Mouse (Mus musculus) bone marrow, adult 2 months (tissue): ENCODE measurements around the gene Odf3l1.

Experiments
- CTCF ChIP-seq: fragments of 200-500 bp; IDR thresholded peaks from 2 replicates; pipeline ENCODE4 v1.5.1; 2011; ENCODE audit warnings: low read length, control low read depth; ENCODE audit not compliant: control insufficient read depth, insufficient read depth
- POLR2A ChIP-seq: fragments of 200-500 bp; IDR thresholded peaks from 2 replicates; pipeline ENCODE4 v1.6.1; 2011; ENCODE audit warnings: low read depth, mild to moderate bottlenecking, control low read depth, low read length, borderline replicate concordance; ENCODE audit not compliant: control insufficient read depth

DNA sequence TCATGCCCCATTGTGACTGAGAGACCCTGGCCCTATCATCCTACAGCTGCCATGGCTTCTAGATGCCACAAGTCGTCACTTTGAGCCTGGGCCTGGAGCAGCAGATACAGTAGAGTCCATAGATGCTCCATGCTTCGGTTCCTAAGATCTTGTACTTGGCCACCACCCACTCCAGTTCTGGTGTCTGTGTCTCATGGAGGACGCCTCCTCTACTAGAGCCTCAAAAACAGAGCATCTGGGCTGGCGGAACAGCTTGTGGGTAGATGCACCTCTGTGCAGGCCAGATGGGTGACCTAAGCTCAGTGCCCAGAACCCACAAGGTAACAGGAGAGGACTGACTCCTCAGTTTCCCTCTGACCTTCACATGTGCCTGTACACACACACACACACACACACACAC is 19.8 kb upstream of the Odf3l1 start:
- TF ChIP-seq POLR2A (no peak), CTCF (no peak)
